Mouse (Mus musculus) stomach, postnatal 0 days (tissue): ENCODE results near the gene Dusp8. TPM values are rescaled to one million over a fixed set of nuclear protein-coding genes. Genes with fewer than 3 reads are reported as not detected.
A peak's percentile ranks its signal among the peaks of the same experiment; 100 is the strongest.

Experiments
- ATAC-seq: fragments of 200-750 bp; cut with Nextera tagmentation; 2 replicates; pipeline ENCODE4 v1.8.0; 2017; ENCODE audit not compliant: low FRiP score, low TSS enrichment
- DNase-seq: peaks from one replicate; pipeline ENCODE4 v3.0.0-alpha.2; 2016; ENCODE audit warnings: low spot score
- H3K27ac ChIP-seq: fragments of 300-500 bp; sonication (generic); replicated peaks from 2 replicates; pipeline ENCODE4 v1.5.1; 2014; ENCODE audit warnings: mild to moderate bottlenecking, control low read depth
- H3K27me3 ChIP-seq: fragments of 300-500 bp; sonication (generic); 2 replicates; pipeline ENCODE4 v1.6.1; 2014; ENCODE audit warnings: low read length; ENCODE audit not compliant: control insufficient read depth, insufficient read depth
- H3K36me3 ChIP-seq: fragments of 300-500 bp; sonication (generic); 2 replicates; pipeline ENCODE4 v1.6.1; 2014; ENCODE audit warnings: low read length, mixed read lengths; ENCODE audit not compliant: control insufficient read depth, insufficient read depth
- H3K4me1 ChIP-seq: fragments of 300-500 bp; sonication (generic); replicated peaks from 2 replicates; pipeline ENCODE4 v1.6.1; 2014; ENCODE audit warnings: antibody characterized with exemption; ENCODE audit not compliant: control insufficient read depth, insufficient read depth
- H3K4me2 ChIP-seq: fragments of 300-500 bp; sonication (generic); replicated peaks from 2 replicates; pipeline ENCODE4 v1.6.1; 2014; ENCODE audit warnings: low read depth, mild to moderate bottlenecking, control low read depth, moderate library complexity
- H3K4me3 ChIP-seq: fragments of 300-500 bp; sonication (generic); 2 replicates; pipeline ENCODE4 v1.5.1; 2014; ENCODE audit warnings: low read depth, low read length, control low read depth
- H3K9ac ChIP-seq: fragments of 300-500 bp; sonication (generic); 2 replicates; pipeline ENCODE4 v1.6.1; 2014; ENCODE audit warnings: mild to moderate bottlenecking, low read length, control low read depth, mixed read lengths
- H3K9me3 ChIP-seq: fragments of 300-500 bp; sonication (generic); 2 replicates; pipeline ENCODE4 v1.6.1; 2016; ENCODE audit warnings: low read length; ENCODE audit not compliant: control insufficient read depth
- CTCF ChIP-seq: IDR thresholded peaks from 2 replicates; pipeline ENCODE4 v1.5.1; 2016; ENCODE audit warnings: antibody characterized with exemption, low read depth, mild to moderate bottlenecking, moderate library complexity
- EP300 ChIP-seq: optimal IDR thresholded peaks from 2 replicates; pipeline ENCODE3; 2016; ENCODE audit warnings: antibody characterized with exemption
- WGBS: fragments of 180-500 bp; shearing (Covaris S2); extraction: QIAGEN DNeasy Blood & Tissue Kit; methylation state at CpG from one replicate; pipeline ENCODE4 v1.1.7; 2014; 5-methylcytosine and 5-hydroxymethylcytosine counted together
- polyA plus RNA-seq: library from polyadenylated mRNA; unstranded; fragments of >200 nt; fragmentation: Nextera tagmentation; extraction: Ambion mirVana; gene quantifications from 2 replicates; pipeline ENCODE4 v1.2.1, GENCODE M21; 2015

The Dusp8 gene
- polyA plus RNA-seq, 1 experiment from 2014 or later, result 3.6 TPM

DNA sequence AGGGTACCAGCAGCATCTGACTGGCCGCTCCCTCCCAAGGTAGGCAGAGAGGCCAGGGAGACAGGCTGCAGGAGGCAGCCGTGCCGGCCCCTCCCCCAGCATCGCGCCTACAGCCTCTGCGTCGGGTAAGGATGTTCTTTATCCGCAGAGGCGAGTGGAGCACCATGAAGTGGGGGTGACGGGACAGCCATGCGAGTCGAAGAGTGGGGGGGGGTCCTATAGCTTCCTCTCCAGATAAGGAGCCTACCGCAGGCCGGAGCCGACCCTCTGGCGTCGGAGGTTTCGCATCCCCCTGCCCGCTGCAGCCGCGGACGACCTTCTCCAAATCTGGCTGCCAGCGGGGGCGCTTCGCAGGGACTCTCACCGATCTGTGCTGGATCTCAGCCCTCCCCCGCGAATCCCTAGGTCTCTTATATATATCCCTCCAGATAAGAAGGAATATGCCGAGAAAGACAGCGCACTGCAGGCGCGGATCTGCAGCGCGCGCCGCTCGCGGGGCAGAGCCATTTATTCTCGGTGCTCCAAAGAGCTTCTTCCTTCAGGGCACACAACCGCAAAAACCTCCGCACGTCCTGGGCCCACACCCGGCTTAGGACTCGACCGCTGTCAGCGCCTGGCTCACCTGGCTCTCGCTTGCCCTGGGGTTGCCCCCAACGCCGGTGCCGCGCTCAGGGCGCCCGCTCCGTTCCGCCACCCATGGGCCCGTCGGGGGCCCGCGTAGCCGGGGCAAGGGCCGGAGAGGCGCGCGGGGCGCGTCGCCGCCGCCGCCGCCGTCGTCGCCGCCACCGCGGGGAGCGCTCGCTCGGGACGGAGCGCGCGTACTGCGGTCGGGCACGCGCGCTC, 1.1 kb downstream of the Dusp8 start:
- peak overlapping the region; percentile 77 for H3K4me3 ChIP-seq
- 1% methylated on average over 71 of the region's 89 CpGs for WGBS
- H3K4me1 ChIP-seq, result no peaks in the 10 kb centered on the region
- peak overlapping the region; percentile 86 for H3K9ac ChIP-seq
- DNase-seq, result peak; percentile 51
- H3K36me3 ChIP-seq, result no peaks in the 10 kb centered on the region
- H3K9me3 ChIP-seq, result no peaks in the 10 kb centered on the region
- peak; percentile 66 for ATAC-seq
- H3K27ac ChIP-seq, result peak overlapping the region; percentile 77
- TF ChIP-seq EP300 (no peak), CTCF (no peak)
- H3K27me3 ChIP-seq, result peaks cover 2% of the 10 kb centered on the region; the same call in 1 of the 2 replicates
- peak overlapping the region; percentile 93 for H3K4me2 ChIP-seq

DNA sequence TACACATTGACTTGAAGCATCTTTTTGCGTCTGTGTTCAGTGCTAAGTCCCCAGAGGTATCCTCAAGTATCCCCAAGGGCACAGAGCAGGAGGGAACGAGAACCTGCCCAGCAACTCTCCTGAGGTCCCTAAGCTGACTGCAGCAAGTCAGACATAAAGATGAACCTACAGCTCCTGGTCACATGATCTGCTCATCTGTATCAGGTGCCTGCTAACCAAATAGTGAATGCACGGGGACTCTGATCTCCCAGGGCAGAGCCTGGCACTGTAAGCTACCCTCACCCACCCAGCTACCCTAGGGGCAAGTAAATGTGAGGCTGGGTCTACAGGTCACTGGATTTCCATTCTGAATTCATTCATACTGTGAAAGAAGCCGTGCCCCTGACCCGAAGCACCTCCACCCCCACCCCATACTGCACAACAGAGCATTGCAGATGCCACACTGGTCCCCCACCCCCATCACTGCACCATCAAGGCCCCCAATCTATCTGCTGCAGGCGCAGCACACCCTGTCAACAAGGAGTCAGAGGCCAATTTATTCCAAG, 1.9 kb downstream of the Dusp8 start:
- Histone ChIP-seq H3K4me2 (peak overlapping the region; percentile 93), H3K36me3 (no peaks in the 10 kb centered on the region), H3K4me1 (no peaks in the 10 kb centered on the region), H3K9me3 (no peaks in the 10 kb centered on the region), H3K4me3 (peak overlapping the region; percentile 77), H3K27me3 (peaks cover 2% of the 10 kb centered on the region; the same call in 1 of the 2 replicates), H3K9ac (peak overlapping the region; percentile 86), H3K27ac (no peak overlapping the region)
- no peak for ATAC-seq
- no peak for DNase-seq
- WGBS, result 34% methylated on average over 6 of the region's 6 CpGs
- TF ChIP-seq EP300, result no peak
- no peak for TF ChIP-seq CTCF

DNA sequence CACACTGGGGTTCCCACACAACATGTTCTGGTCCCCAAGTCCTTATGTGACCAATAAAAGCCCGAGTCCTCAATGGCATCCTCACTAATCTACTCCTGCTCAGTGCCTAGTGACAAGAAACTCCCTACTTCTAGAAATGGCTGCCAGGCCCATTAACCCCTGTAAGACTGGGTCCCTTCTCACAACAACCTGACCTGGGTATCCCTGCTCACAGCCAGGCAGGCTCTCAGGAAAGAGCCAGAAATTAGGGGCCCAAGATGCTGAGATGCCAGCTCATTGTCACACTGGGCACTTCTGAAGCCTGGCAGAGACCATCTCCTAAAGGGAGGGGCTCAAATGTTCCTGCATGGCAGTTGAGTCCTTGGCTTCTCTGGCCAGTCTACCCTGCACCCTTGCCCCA, 2.7 kb downstream of the Dusp8 start:
- 0 out of 2 replicates have a peak overlapping the region, but pooled peaks have one; percentile 25 for H3K4me2 ChIP-seq
- no peak overlapping the region for H3K4me3 ChIP-seq
- no peaks in the 10 kb centered on the region for H3K4me1 ChIP-seq
- H3K27ac ChIP-seq, result no peak overlapping the region
- 50% methylated on average over 1 of the region's 1 CpGs for WGBS
- H3K9me3 ChIP-seq, result no peaks in the 10 kb centered on the region
- no peaks in the 10 kb centered on the region for H3K36me3 ChIP-seq
- ATAC-seq (no peak), DNase-seq (no peak)
- TF ChIP-seq EP300 (no peak), CTCF (no peak)
- no peak overlapping the region for H3K9ac ChIP-seq
- peaks cover 2% of the 10 kb centered on the region; the same call in 1 of the 2 replicates for H3K27me3 ChIP-seq

DNA sequence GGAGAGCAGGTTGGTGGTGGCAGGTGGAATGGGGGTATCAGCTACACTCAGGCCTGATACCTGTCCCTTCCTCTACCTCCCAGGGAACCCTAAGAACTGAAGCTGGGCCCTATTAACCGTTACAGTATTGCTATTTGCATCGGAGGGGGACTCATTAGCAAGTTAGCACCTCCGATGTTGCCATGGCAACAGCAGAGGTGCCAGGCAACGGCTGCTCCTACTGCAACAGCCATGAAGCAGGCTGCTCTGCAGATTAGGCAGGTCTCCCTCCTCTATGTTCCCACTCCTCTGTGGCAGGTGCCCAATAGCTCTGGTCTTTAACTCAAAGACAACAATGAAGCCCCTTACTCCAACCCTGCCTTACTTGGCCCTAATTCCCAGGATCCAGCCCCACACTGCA, 3.8 kb downstream of the Dusp8 start:
- TF ChIP-seq CTCF, result no peak
- no peak for TF ChIP-seq EP300
- Histone ChIP-seq H3K4me3 (no peak overlapping the region), H3K4me1 (no peaks in the 10 kb centered on the region), H3K9ac (no peak overlapping the region), H3K9me3 (no peaks in the 10 kb centered on the region), H3K27ac (no peak overlapping the region), H3K36me3 (no peaks in the 10 kb centered on the region), H3K27me3 (peaks cover 2% of the 10 kb centered on the region; the same call in 1 of the 2 replicates), H3K4me2 (no peak overlapping the region)
- WGBS, result 17% methylated on average over 4 of the region's 4 CpGs
- no peak for DNase-seq
- no peak for ATAC-seq

DNA sequence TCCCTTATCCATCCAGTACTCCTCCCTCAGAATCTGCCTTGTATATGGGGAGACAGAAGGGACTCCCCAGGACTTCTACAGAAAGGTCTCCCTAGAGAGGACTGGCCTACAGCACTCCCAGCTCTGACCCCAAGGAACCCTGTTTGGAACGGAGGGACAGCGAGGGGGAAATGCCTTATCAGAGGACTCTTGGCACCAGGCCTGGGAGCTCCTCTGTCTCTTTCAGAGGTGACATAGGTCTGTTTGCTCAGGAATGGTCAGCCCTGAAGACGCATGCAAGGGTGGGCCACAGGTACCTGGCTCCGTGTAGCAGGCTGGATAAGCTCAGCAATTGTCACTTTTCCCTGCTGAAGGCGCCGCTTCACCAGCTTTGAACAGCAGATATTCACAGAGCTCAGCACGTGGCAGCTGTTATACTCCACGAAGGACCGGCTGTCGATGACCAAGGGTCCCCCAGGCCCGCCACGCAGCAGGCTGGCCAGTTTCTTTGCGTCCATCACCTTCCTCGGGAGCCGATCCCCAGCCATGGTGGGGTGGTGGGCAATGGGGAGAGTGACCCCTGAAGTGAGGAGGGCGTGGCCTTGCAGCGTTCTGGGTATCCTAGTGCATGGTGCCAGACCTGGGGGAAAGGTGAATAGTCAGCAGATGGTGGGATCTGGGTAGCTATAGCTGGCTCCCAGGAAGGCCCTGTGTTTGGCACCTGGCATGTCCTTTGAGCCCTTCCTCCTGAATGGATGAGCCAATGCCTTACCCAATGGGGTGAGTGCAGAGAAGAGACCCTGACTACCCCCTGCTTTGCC, 5.8 kb downstream of the Dusp8 start:
- H3K36me3 ChIP-seq, result no peaks in the 10 kb centered on the region
- no peak overlapping the region for H3K4me2 ChIP-seq
- ATAC-seq, result no peak
- TF ChIP-seq CTCF (no peak), EP300 (no peak)
- no peaks in the 10 kb centered on the region for H3K4me1 ChIP-seq
- WGBS, result 70% methylated on average over 17 of the region's 17 CpGs
- DNase-seq, result no peak
- H3K9me3 ChIP-seq, result no peaks in the 10 kb centered on the region
- H3K27me3 ChIP-seq, result no peaks in the 10 kb centered on the region
- no peak overlapping the region for H3K9ac ChIP-seq
- no peak overlapping the region for H3K4me3 ChIP-seq
- H3K27ac ChIP-seq, result no peak overlapping the region
